Mouse (Mus musculus): ENCODE measurements around the gene Hhat.
A peak's percentile ranks its signal among the peaks of the same experiment; 100 is the strongest.

Gene Hhat

DNA sequence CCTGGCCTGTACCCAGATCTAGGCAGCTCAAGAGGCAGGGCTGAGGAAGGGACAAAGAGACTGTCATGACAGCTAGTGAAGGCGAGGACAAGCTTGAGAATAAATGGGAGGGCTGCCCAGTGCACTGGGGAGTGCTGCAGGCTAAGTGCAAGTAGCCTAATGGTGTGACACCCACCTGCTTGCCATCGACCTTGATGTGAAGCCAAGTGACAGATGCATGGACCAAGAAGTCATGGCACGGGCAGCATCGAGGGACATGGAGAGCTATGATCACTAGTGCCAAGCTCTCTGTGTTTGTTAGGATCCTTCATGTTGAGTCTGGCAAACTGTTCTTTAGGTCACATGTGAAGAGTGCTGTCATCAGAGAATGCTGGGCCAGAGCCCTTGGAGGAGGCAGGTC, 267.4 kb downstream of the Hhat start:
- DNase-seq (ENCODE audit: extremely low spot score, low read depth, low spot score) = no peak

- DNase-seq (ENCODE audit: extremely low spot score, low read depth, low spot score) = no peak
Measured at GRCm38 (mm10) chr1:192502835-192503234, 268.2 kb downstream of the Hhat start.

- DNase-seq (ENCODE audit: extremely low spot score, low read depth, low spot score) = no peak
Measured at GRCm38 (mm10) chr1:192502016-192502415, 269.0 kb downstream of the Hhat start.

DNA sequence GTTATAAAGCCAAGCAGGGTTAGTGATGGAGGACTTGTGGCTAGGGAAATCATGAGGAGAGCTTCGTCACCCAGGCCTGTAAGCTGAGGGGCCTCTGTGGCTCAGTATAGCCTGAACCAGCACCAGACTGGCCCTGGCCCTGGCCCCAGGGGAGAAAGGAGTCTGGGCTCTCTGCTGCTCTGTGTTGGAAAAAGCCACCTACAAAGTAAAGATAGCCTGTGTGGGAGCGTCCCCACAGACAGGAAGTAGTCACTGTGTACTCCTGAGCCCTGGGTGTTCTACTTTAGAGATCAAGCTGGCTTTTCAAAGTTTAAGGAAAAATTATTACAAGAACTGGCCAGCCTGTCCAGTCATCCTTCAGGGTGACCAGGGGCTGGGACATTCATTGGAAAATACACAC, 273.5 kb downstream of the Hhat start:
- no peak for DNase-seq (ENCODE audit: extremely low spot score, low read depth, low spot score)

GRCm38 (mm10) chr1:192489908-192490825, 280.9 kb downstream of the Hhat start:
- no peak for DNase-seq (ENCODE audit: extremely low spot score, low read depth, low spot score)

- DNase-seq (ENCODE audit: extremely low spot score, low read depth, low spot score) = no peak
Measured at GRCm38 (mm10) chr1:192487571-192487970, 283.5 kb downstream of the Hhat start.

GRCm38 (mm10) chr1:192485030-192485429, 286.0 kb downstream of the Hhat start:
- no peak for DNase-seq (ENCODE audit: extremely low spot score, low read depth, low spot score)

DNA sequence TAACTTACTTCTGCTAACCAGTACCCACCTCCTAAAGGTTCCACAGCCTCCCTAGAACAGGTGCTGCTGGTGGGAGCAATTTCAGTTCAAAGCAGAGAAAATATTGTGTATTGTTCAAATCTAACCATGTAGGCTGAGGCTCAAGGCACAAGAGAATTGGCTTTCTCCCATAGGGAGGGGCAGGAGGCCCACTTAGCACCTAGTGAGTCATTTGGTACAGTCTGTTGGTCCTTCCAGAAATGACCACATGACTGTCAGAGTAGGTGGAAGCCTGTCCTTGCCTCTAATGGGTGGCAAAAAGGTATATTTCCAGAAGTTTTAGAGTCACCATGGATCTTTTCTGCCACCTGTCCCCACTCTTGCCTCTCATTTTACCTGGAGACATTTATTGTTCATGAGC, 289.6 kb downstream of the Hhat start:
- DNase-seq (ENCODE audit: extremely low spot score, low read depth, low spot score) = no peak

GRCm38 (mm10) chr1:192480072-192480784, 290.8 kb downstream of the Hhat start:
- no peak for DNase-seq (ENCODE audit: extremely low spot score, low read depth, low spot score)

DNA sequence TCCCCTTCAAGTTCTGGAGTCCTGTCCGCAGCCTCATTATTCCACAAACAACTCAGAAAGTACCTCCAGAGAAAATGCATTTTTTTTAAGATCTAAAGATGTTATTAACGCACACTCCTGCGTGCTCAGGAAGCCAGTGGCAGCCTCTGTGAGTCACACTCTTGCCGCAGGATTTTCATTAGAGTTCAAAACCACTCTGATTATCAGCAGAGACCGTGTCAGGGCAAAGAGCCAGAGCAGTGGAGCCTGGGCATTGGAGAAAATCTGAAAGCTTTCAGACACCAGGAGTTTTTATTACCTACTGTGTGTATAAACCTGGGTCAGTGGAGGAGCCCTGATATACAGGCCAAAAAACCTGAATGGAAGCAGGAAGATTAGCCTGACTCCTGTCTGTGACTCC, 292.8 kb downstream of the Hhat start:
- no peak for DNase-seq (ENCODE audit: extremely low spot score, low read depth, low spot score)

GRCm38 (mm10) chr1:192477556-192477955, 293.5 kb downstream of the Hhat start:
- no peak for DNase-seq (ENCODE audit: extremely low spot score, low read depth, low spot score)

- no peak for DNase-seq (ENCODE audit: extremely low spot score, low read depth, low spot score)
Measured at GRCm38 (mm10) chr1:192476704-192477103, 294.3 kb downstream of the Hhat start.

GRCm38 (mm10) chr1:192473134-192473533, 297.9 kb downstream of the Hhat start:
- DNase-seq (ENCODE audit: extremely low spot score, low read depth, low spot score) = no peak

DNA sequence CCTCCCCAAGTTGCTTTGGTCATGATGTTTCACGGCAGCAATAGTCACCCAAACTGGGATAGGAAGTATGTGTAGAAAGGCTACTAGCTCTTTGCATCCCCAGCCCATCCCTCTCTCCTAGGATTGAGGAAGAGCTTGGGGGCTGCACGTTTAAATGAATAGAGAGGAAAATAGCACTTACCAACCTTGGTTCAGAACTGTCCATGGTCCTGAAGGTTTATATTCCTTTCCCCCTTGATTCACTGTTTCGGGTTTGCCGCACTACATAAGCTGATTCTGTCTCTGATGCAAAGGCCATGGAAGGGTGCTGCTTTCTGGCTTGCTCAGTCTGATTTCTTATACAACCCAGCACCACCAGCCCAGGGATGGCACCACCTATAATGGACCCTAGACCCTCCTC, 298.7 kb downstream of the Hhat start:
- peak; percentile 63 for DNase-seq (ENCODE audit: extremely low spot score, low read depth, low spot score)

GRCm38 (mm10) chr1:192463732-192464131, 307.3 kb downstream of the Hhat start:
- no peak for DNase-seq (ENCODE audit: extremely low spot score, low read depth, low spot score)

DNA sequence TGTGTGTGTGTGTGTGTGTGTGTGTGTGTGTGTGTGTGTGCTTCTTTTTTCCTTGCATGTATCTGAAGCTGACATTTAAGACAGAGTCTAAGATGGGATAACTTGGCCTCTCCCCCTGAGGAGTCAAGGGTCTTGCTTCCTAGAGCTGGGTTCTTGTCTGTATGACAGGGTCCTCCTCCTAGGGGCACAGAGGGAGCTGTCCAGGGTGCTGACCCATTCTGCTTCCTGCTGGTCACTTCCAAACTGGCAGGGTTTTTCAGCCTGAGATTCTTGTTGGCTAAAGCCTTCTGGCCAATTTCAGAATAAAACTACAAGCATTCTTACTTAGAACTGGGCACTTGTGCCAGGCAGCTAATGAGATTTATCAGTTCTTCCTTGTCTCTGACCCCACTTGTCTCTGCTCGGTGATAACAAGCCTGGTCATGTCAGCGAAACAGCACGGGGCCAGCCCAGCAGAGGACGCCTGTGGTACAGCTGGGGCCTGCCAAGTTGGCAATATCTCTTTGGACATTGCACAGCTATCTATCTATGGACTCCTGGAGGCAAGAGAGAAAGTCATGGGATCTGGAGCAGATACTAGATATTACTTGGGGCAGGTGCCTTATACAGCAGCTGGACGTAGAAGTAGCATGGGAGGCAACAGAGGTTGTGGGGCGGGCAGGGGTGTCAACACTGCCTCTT, 313.4 kb downstream of the Hhat start:
- DNase-seq (ENCODE audit: extremely low spot score, low read depth, low spot score) = peak; percentile 47

DNA sequence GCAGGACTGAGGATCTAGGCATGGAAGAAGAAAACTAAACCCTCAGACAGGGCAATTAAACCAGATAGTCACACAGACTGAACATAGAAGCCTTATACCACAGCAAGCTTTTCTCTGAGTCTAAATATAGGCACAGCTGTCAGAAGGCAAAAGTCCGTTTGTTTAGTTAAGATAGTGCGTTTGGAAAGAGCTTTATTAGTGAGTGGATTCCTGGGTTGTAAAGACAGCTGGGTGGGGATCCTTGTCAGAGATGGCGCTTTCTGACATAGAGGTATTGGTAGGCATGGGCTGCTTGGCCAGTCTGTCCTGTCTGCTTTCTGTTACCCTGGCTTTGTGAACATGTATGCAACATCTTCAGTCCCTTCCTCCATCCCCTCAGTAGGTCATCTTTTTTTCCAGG, 314.0 kb downstream of the Hhat start:
- DNase-seq (ENCODE audit: extremely low spot score, low read depth, low spot score) = no peak

GRCm38 (mm10) chr1:192454981-192455380, 316.0 kb downstream of the Hhat start:
- no peak for DNase-seq (ENCODE audit: extremely low spot score, low read depth, low spot score)

- no peak for DNase-seq (ENCODE audit: extremely low spot score, low read depth, low spot score)
Measured at GRCm38 (mm10) chr1:192454501-192454900, 316.5 kb downstream of the Hhat start.

GRCm38 (mm10) chr1:192451722-192452121, 319.3 kb downstream of the Hhat start:
- no peak for DNase-seq (ENCODE audit: extremely low spot score, low read depth, low spot score)

DNA sequence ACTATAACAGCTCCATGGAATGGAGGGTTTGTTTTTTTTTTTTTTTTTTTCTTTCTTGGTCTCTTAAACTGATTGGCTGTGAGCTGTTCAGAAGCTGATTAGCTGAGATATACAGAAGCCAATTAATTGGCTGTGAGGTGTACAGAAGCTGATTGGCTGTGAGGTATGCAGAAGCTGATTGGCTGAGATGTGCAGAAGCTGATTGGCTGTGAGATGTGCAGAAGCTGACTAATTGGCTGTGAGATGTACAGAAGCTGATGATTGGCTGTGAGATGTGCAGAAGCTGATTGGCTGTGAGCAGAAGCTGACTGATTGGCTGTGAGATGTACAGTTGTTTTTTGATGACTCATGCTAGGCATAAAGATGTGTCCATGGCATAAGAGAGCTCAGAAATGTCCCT, 320.6 kb downstream of the Hhat start:
- no peak for DNase-seq (ENCODE audit: extremely low spot score, low read depth, low spot score)
